Mouse (Mus musculus) neural tube, embryonic 15.5 days (tissue): Measurements from ENCODE around the gene Evi2b. TPM values are rescaled to one million over a fixed set of nuclear protein-coding genes. Genes with fewer than 3 reads are reported as not detected.

Experiments
- ATAC-seq: fragments of 200-750 bp; cut with Nextera tagmentation; 2 replicates; pipeline ENCODE4 v1.8.0; 2017; ENCODE audit warnings: mild to moderate bottlenecking, moderate TSS enrichment, moderate library complexity; ENCODE audit not compliant: low FRiP score
- H3K27ac ChIP-seq: fragments of 300-500 bp; sonication (generic); replicated peaks from 2 replicates; pipeline ENCODE4 v1.5.1; 2015; ENCODE audit warnings: mild to moderate bottlenecking, inconsistent platforms
- H3K27me3 ChIP-seq: fragments of 300-500 bp; sonication (generic); replicated peaks from 2 replicates; pipeline ENCODE4 v1.6.1; 2015; ENCODE audit warnings: inconsistent platforms
- H3K36me3 ChIP-seq: fragments of 300-500 bp; sonication (generic); 2 replicates; pipeline ENCODE4 v1.6.1; 2015; ENCODE audit warnings: inconsistent platforms
- H3K4me1 ChIP-seq: fragments of 300-500 bp; sonication (generic); 2 replicates; pipeline ENCODE4 v1.6.1; 2015; ENCODE audit warnings: inconsistent platforms
- H3K4me2 ChIP-seq: fragments of 300-500 bp; sonication (generic); 2 replicates; pipeline ENCODE4 v1.6.1; 2015; ENCODE audit warnings: inconsistent platforms, mild to moderate bottlenecking, moderate library complexity
- H3K4me3 ChIP-seq: fragments of 300-500 bp; sonication (generic); replicated peaks from 2 replicates; pipeline ENCODE4 v1.5.1; 2015; ENCODE audit warnings: mild to moderate bottlenecking, inconsistent platforms
- H3K9ac ChIP-seq: fragments of 300-500 bp; sonication (generic); replicated peaks from 2 replicates; pipeline ENCODE4 v1.6.1; 2015; ENCODE audit warnings: mild to moderate bottlenecking, inconsistent platforms
- H3K9me3 ChIP-seq: fragments of 300-500 bp; sonication (generic); replicated peaks from 2 replicates; pipeline ENCODE4 v1.6.1; 2016; ENCODE audit warnings: inconsistent platforms
- WGBS: fragments of 180-500 bp; shearing (Covaris S2); methylation state at CpG from one replicate; pipeline ENCODE4 v1.1.7; 2015; ENCODE audit warnings: mixed read lengths; 5-methylcytosine and 5-hydroxymethylcytosine counted together
- polyA plus RNA-seq: library from polyadenylated mRNA; unstranded; fragments of >200 nt; fragmentation: Nextera tagmentation; extraction: Ambion mirVana; gene quantifications from 2 replicates; pipeline ENCODE4 v1.2.1, GENCODE M21; 2015

Evi2b gene
- polyA plus RNA-seq, 1 experiment from 2014 or later = 0.40 TPM

GRCm38 (mm10) chr11:79520772-79521171, 2.8 kb downstream of the Evi2b start:
- ATAC-seq = no peak
- H3K4me2 ChIP-seq = no peak overlapping the region
- H3K4me3 ChIP-seq = no peak overlapping the region
- H3K9ac ChIP-seq = no peak overlapping the region
- no peaks in the 10 kb centered on the region for H3K9me3 ChIP-seq
- H3K27me3 ChIP-seq = no peaks in the 10 kb centered on the region
- 0 out of 2 replicates have a peak overlapping the region, but pooled peaks have one; percentile 15 for H3K27ac ChIP-seq
- no peaks in the 10 kb centered on the region for H3K4me1 ChIP-seq
- H3K36me3 ChIP-seq = 0 out of 2 replicates have a peak, but pooled peaks cover 5% of the 10 kb centered on the region

- Histone ChIP-seq H3K27me3 (no peaks in the 10 kb centered on the region), H3K36me3 (0 out of 2 replicates have a peak, but pooled peaks cover under 1% of the 10 kb centered on the region), H3K4me3 (no peak overlapping the region), H3K9me3 (no peaks in the 10 kb centered on the region), H3K4me1 (no peaks in the 10 kb centered on the region), H3K27ac (no peak overlapping the region), H3K9ac (no peak overlapping the region), H3K4me2 (no peak overlapping the region)
- WGBS = 59% methylated on average over 1 of the region's 1 CpGs
- ATAC-seq = no peak
These were observed 3.7 kb downstream of the Evi2b start for GRCm38 (mm10) chr11:79519878-79520291.

- H3K36me3 ChIP-seq = no peaks in the 10 kb centered on the region
- H3K4me3 ChIP-seq = no peak overlapping the region
- WGBS = 80% methylated on average over 6 of the region's 6 CpGs
- no peak overlapping the region for H3K27ac ChIP-seq
- no peak for ATAC-seq
- H3K4me2 ChIP-seq = no peak overlapping the region
- no peaks in the 10 kb centered on the region for H3K9me3 ChIP-seq
- H3K27me3 ChIP-seq = no peaks in the 10 kb centered on the region
- H3K9ac ChIP-seq = no peak overlapping the region
- H3K4me1 ChIP-seq = no peaks in the 10 kb centered on the region
These were observed 4.3 kb downstream of the Evi2b start for GRCm38 (mm10) chr11:79519299-79519698.

- Histone ChIP-seq H3K4me3 (no peak overlapping the region), H3K9me3 (no peaks in the 10 kb centered on the region), H3K36me3 (no peaks in the 10 kb centered on the region), H3K4me1 (no peaks in the 10 kb centered on the region), H3K9ac (no peak overlapping the region), H3K4me2 (no peak overlapping the region), H3K27ac (no peak overlapping the region), H3K27me3 (no peaks in the 10 kb centered on the region)
- no peak for ATAC-seq
- 99% methylated on average over 2 of the region's 2 CpGs for WGBS
These were observed 7.8 kb downstream of the Evi2b start for GRCm38 (mm10) chr11:79515798-79516197.

GRCm38 (mm10) chr11:79515331-79515730, 8.2 kb downstream of the Evi2b start:
- no peak for ATAC-seq
- no peaks in the 10 kb centered on the region for H3K9me3 ChIP-seq
- H3K27me3 ChIP-seq = no peaks in the 10 kb centered on the region
- no peak overlapping the region for H3K9ac ChIP-seq
- no peak overlapping the region for H3K27ac ChIP-seq
- no peaks in the 10 kb centered on the region for H3K4me1 ChIP-seq
- WGBS = 79% methylated on average over 6 of the region's 6 CpGs
- H3K36me3 ChIP-seq = no peaks in the 10 kb centered on the region
- H3K4me3 ChIP-seq = no peak overlapping the region
- H3K4me2 ChIP-seq = no peak overlapping the region

- Histone ChIP-seq H3K4me1 (no peaks in the 10 kb centered on the region), H3K9ac (no peak overlapping the region), H3K27ac (no peak overlapping the region), H3K27me3 (no peaks in the 10 kb centered on the region), H3K4me3 (no peak overlapping the region), H3K9me3 (no peaks in the 10 kb centered on the region), H3K4me2 (no peak overlapping the region), H3K36me3 (no peaks in the 10 kb centered on the region)
- 96% methylated on average over 3 of the region's 3 CpGs for WGBS
- no peak for ATAC-seq
These were observed 11.6 kb downstream of the Evi2b start for GRCm38 (mm10) chr11:79511970-79512369.

- Histone ChIP-seq H3K4me3 (no peak overlapping the region), H3K27me3 (no peaks in the 10 kb centered on the region)
- 60% methylated on average over 7 of the region's 7 CpGs for WGBS
These were observed 19.1 kb downstream of the Evi2b start for GRCm38 (mm10) chr11:79504506-79504905.

GRCm38 (mm10) chr11:79503845-79504244, 19.7 kb downstream of the Evi2b start, which contains the start of gene Omg:
Gene Omg (minus strand): TSS chr11:79504084.
- peak; percentile 79; the same call in 1 of the 2 replicates for ATAC-seq
- H3K27me3 ChIP-seq = no peaks in the 10 kb centered on the region
- H3K9ac ChIP-seq = no peak within 1 kb of the TSS
- peak within 1 kb of the TSS; percentile 22 for H3K4me2 ChIP-seq
- WGBS = 21% methylated on average over 8 of the region's 8 CpGs
- peak within 1 kb of the TSS; percentile 39; the same call in 1 of the 2 replicates for H3K27ac ChIP-seq
- H3K4me3 ChIP-seq = peak within 1 kb of the TSS; percentile 18
- 0 out of 2 replicates have a peak, but pooled peaks cover 5% of the 10 kb centered on the region for H3K4me1 ChIP-seq
- H3K9me3 ChIP-seq = no peaks in the 10 kb centered on the region
- H3K36me3 ChIP-seq = no peaks in the 10 kb centered on the region

More at GRCm38 (mm10) chr11:79504506-79504905, 19.1 kb downstream of the Evi2b start:
- Histone ChIP-seq H3K9me3 (no peaks in the 10 kb centered on the region), H3K4me2 (no peak overlapping the region), H3K9ac (no peak overlapping the region), H3K36me3 (no peaks in the 10 kb centered on the region), H3K27ac (no peak overlapping the region), H3K4me1 (0 out of 2 replicates have a peak, but pooled peaks cover 5% of the 10 kb centered on the region)
- no peak for ATAC-seq

- Histone ChIP-seq H3K9ac (no peak overlapping the region), H3K36me3 (no peaks in the 10 kb centered on the region), H3K9me3 (no peaks in the 10 kb centered on the region), H3K4me3 (peak overlapping the region; percentile 8; the same call in 1 of the 2 replicates), H3K27ac (peak overlapping the region; percentile 39; the same call in 1 of the 2 replicates), H3K4me1 (0 out of 2 replicates have a peak, but pooled peaks cover 5% of the 10 kb centered on the region), H3K27me3 (no peaks in the 10 kb centered on the region), H3K4me2 (0 out of 2 replicates have a peak overlapping the region, but pooled peaks have one; percentile 22)
- no peak for ATAC-seq
- WGBS = 15% methylated on average over 2 of the region's 2 CpGs
These were observed 20.6 kb downstream of the Evi2b start for GRCm38 (mm10) chr11:79502917-79503316.

GRCm38 (mm10) chr11:79494976-79495800, 28.4 kb downstream of the Evi2b start:
- no peak overlapping the region for H3K4me3 ChIP-seq
- no peaks in the 10 kb centered on the region for H3K9me3 ChIP-seq
- no peaks in the 10 kb centered on the region for H3K36me3 ChIP-seq
- H3K4me2 ChIP-seq = no peak overlapping the region
- H3K27me3 ChIP-seq = no peaks in the 10 kb centered on the region
- WGBS = 77% methylated on average over 10 of the region's 10 CpGs
- no peak overlapping the region for H3K27ac ChIP-seq
- H3K9ac ChIP-seq = no peak overlapping the region
- no peak for ATAC-seq
- H3K4me1 ChIP-seq = peaks cover 4% of the 10 kb centered on the region; the same call in 1 of the 2 replicates

- H3K4me3 ChIP-seq = no peak overlapping the region
- no peak for ATAC-seq
- H3K4me2 ChIP-seq = no peak overlapping the region
- H3K36me3 ChIP-seq = peaks cover 8% of the 10 kb centered on the region
- H3K27me3 ChIP-seq = no peaks in the 10 kb centered on the region
- no peaks in the 10 kb centered on the region for H3K9me3 ChIP-seq
- H3K4me1 ChIP-seq = no peaks in the 10 kb centered on the region
- no peak overlapping the region for H3K27ac ChIP-seq
- no peak overlapping the region for H3K9ac ChIP-seq
These were observed 38.8 kb downstream of the Evi2b start for GRCm38 (mm10) chr11:79484721-79485120.
